Mouse (Mus musculus): ENCODE results near the gene Gdpd3.

Gene Gdpd3

DNA sequence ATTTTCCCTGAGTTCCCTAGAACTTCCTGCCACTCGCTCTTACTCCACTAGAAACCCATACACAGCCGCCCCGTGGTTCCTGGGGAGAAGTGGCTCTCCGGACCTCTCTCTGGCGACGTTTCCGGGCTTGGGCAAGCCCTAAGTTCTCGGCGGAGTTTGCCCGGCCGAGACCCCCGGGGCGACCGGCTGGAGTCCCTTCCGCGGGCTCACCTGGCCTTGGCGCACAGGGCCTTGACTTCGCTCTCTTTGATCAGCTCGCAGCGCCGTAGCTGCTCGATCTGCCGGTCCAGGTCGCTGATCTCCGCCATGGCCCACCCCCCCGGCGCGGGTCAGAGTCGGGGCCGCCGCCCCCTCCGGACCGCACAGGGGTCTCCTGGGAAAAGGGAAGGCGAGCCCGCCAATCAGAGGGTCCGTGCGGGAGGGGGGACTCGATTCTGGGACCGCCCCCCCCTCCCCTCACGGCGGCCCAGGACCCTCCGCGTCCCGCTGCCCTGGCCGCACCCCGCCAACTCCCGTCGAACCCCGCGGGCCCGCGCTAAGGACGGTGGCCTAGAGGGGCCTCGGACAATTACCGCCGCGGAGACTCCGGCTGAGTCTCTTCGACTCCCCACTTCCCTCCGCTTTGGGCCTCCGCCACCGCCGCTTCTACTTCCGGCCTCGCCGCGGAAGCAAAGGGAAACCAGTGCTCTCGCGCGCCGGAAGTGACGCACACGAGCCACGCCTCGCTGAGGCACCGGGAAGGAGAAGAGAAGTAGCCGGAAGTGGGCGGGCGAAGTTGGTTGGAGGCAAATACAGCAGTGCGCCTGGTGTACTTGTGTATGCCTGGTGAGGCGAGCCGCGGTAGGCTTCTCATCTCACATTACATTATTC lies 26.0 kb downstream of the Gdpd3 start, which contains the start of gene Ppp4c:
Ppp4c (minus strand) TSS at position 646 of the 870 bp plus-strand sequence.
- peak; percentile 97 for DNase-seq

DNA sequence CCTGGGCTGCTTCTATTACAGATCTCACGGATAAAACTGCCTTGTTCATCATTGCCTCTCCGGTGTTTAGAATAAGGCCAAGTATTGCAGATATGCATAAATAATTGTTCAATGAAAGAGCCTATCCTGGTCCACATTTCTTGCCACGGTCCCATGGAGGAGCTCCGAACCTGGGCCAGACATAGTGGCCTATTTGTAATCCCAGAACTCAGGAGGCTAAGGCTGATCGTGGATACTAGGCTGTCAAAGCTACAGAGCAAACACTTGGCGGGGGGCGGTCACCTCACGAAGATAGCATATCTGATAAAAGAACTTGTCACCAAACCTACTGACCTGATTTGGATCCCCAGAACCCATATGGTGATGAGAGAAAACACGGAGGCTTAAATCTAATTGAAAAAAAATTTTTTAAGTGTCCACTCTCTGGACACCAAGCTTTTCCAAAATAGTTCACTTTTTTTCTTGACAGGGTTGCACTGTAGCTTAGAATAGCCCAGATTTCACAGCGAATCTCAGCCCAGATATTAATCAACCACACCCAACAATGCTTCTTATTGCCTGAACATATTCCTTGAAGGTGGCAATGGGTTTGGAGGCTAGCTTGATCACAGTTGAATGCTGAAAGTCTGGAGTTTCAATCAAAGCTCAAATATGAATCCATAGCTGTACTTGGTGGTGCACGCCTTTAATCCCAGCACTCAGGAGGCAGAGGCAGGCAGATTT lies 26.7 kb downstream of the Gdpd3 start:
- DNase-seq = no peak

DNA sequence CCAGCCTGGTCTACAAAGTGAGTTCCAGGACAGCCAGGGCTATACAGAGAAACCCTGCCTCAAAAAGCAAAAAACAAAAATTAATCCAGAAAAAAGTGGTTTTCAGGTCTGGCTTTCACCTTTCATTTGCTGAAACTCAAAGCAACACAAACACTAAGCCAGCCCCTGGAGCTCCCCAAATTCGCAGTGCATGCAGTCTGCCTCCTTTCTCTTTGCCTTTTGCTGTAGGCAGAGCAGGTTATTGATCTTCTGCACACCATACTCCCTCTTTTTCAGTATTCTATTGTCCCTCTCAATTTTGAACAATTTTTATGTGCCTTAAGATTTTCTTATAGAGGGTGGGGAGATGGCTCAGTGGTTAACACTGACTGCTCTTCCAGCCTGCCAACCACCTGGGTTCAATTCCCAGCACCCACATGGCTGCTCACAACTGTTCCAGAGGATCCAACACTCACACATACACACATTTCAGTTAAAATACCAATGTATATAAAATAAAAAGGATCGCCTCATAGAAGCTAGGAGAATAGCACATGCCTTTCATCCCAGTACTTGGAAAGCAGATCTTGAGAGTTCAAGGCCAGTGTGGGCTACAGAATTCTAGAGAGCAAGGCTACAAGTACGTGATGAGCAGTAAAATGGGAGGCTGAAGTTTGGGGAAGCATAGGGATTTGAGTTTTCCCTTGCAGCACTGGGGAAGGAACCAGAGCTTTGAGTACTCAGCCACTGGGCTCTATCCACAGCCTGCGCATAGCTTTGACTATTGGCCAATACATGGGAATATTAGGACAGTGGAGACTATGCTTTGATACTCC lies 27.5 kb downstream of the Gdpd3 start:
- no peak for DNase-seq

DNA sequence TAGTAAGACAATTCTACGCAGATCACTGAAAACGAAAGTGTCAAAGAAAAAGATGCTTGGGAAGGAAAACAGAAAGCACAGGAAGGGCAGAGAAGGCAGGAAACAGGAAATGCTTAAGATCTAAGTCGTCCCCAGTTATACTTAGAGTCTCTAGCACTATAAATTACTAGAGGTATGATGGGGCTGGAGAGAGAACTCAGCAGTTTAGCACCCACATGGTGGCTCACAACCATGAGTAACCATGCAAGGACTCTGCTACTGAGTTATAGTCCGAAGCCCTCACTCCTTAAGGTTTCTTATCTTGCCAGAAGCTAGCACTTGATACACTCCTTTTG lies 28.1 kb downstream of the Gdpd3 start:
- no peak for DNase-seq

DNA sequence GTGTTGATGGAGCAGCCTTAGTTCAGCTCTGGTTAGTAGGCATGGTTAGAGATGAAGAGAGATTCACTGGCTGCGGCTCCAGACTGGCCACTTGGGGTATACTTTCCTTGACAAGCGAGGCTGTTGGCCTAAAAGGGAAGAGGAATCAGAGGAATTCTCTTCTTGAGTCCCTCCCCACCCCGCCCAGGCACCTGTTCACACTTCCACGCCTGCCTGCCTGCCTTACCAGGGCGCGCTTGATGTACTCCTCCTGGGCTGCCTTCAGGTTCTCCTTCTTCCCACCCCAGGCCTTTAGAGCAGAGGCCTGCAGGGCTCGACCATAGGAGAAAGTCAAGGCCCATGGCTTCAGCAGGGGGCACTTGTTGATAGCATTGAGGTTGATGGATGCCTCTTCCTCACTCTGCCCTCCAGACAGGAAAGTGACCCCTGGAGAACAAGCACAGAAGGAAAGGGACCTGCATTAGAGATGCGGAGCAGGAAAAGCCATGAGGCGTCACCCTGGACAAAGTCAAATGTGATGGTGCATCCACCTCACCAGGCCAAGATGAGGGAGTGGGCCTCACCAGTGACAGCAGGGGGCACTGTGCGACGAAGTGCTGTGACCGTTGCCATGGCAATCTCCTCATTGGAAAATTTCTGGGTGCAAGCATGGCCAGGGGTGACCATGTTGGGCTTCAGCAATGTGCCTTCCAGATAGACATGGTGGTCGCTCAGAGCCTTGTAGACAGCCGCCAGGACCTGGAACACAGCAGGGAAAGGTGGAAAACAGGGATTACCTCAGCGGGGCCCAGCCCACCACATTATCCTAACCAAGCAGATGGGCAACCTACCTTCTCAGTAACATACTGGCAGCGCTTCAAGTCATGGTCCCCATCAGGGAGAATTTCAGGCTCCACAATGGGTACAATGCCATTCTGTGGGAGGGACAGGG lies 29.5 kb downstream of the Gdpd3 start:
- DNase-seq = no peak

DNA sequence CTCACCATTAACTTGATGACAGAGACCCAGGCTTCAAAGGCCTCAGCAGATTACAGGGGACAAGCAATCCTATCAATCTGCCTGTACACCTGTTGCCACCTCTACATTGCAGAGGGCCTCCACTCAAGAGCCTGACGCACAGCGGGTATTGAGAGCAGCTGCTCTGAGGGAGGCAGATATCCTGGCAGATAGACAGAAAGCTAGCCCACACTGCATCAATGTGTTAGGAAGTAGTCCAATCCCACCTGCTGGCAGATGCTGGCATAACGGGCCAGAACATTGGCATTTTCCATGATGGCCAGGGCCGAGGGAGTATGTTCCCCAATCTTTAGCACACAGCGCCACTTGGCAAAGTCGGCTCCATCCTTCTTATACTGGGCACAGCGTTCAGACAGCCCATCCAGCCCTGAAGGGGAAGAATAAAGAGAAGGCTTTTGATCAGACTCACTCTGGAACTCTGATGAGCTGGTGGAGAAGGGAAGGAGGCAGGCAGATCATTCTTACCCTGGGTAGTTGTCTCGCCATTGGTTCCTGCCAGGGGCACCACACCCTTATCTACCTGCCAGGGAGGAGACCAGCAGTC lies 30.3 kb downstream of the Gdpd3 start:
- peak; percentile 62 to 66 for DNase-seq

DNA sequence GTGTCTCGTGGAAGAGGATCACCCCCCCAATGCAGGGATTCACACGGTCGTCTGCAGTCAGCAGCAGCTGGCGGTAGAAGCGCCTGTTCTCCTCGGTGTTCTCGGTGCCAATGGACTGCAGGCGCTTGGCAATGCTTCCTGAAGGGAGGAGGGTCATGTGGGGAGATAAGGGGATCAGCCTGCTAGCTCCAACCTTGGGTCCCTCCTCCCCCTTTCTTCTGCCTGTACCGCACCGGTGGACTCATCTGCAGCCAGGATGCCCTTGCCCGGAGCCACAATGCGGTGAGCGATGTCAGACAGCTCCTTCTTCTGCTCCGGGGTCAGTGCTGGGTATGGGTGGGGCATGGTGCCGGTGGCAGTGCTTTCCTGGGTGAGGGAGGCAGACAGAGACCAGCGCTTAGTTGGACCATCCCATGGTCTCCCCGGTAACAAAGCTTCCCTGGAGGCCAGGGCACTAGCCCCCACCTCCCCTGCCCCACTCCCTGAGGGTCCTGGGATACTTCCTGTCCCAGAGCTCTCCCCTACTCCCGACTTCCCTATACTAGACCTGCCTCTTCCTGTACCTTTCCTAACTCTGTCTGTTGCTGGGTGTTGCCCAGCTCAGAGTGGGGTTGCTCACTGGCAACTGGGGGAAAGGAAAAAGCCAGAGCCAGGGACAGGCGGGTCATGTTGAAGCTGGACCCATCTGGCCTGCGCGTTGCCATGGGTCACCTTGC lies 31.4 kb downstream of the Gdpd3 start, which contains the start of gene Fam57b:
Fam57b (plus strand) TSS at position 258 of the 716 bp plus-strand sequence.
- no peak for DNase-seq

DNA sequence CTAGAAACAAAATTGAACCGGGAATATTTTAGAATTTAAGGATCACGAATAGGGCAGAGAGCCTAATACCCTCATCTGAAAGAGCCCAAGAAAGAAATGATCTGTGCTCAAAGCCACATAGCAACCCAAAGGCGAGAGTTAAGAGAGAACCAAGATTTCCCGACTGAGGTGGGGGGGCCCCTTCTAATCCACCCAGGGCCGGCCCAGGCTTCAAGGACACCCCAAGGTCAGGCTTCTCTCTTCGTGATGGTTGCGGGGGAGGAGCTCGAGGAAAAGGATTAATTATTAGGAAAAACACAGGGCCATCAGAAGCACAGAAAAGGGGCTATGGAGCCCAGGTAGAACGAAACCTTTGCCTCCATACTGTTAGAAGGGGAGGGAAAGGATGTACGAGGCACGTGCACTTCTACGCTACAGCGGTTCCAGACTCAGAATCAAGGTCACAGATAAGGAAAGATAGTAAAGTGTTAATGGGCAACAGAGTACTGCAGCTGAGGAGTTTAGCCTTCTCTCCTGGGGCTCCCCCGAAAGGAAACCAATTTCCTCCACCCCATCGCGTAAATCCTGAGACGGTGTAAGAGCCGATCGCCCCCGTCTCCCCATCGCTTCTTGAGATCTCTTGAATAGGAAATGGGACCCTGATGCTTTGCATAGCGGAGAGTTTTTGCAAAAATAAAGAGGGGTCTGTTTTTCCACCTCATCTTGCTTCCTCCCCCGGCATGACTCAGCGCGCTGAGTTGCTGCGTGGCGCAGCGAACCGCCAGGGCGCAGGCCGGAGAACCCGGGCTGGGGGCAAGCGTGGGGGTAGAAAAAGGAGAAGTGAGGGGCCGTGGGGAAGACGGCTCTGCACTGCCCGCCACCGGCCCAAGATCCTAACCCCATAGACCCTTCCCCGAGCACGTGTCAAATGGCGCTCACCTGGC lies 32.3 kb downstream of the Gdpd3 start:
- peak in 1 of 2 experiments; percentile 72 for DNase-seq

DNA sequence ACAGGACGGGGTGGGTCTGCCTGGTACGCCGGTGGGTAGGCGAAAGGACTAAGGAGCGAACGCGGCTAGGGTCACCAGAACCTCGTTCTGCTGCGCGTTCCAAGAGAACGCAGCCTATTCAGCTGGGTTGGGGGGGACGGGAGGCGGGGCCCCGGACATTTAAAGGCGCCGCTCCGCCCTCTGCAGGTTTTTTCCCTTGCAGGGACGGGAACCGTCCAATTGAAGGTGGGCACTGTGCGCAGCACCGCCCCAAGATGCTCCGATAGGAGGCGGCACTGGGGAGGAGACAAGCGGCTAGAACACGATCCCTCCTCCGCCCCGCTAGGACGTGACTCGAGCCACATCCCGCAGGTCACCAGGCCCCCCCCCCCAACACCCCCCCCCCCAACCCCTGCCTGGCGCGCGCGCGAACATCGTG lies 32.9 kb downstream of the Gdpd3 start:
- DNase-seq = peak; percentile 92 to 94

DNA sequence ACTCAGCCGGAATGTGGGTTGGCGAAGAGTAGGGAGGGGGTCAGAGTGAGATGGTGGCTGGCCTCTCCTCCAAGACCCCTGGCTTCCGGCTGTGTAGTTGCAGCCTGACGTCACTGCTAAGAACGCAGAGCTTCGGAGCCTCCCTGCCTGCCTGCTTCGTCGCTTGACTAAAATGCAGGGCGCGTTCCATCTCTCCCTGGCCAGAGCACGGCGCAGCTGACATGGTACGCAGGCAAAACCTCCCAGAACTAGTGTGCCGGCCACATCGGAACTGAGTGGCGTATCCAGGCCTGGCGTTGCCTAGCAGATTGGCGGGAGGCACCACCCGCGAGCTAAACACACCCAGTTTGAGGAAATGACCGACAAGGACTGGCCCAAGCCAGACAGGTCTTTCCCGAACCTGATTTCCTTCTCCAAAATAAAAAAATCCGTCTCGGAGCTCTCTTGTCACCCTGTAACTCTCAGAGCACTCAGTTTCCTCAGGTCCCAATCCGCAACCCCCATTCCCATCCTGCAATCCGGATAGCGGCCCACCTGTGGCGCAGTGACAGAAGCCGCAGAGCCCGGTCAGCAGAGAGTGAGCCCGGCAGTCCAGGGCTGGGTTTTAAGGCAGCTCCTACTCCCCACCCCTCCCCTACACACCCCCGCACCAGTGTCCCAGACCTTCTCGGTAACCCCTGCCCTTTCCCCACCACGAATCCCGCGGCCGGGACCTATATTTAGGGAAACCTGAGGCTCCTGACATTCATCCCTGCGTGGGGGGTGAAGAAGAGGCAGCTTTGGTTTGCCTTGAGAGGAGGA lies 33.5 kb downstream of the Gdpd3 start:
- no peak for DNase-seq

DNA sequence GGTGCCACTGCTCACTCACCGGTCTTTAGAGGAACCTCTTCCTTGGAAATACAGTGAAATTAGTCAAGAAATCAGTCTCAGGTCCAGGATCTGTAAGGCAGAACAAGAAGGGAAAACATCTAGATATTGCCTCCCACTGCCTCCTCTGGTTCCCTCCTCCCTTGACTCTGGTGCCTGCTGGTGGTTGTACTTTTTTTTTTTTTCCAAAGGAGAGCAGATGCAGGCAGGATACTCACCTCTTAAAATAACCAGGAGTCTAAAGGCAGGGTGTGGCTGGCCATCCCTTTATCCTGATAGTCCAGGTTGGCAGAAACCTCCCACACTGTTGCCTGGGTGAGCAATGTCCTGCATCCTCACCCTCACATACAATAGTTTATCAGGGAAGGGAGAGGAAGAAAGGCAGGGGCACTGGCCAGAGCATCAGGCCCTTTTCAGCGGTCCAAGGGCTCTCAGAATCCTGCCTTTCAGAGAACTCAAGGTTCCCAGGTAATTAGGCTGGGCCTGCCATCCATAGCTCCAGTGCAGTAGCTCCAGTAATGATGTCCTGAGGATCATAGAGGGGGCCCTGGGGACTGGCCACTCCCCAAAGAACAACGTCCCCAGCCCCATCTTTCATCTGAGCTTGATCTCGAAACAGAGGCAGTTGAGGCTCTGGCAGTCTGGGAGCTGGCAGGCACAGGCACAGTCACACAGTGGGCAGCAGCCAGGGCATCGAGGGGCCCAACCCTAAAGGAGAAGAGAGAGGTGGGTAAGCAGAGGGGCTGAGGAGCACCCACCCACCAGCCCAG lies 34.3 kb downstream of the Gdpd3 start:
- DNase-seq = no peak

DNA sequence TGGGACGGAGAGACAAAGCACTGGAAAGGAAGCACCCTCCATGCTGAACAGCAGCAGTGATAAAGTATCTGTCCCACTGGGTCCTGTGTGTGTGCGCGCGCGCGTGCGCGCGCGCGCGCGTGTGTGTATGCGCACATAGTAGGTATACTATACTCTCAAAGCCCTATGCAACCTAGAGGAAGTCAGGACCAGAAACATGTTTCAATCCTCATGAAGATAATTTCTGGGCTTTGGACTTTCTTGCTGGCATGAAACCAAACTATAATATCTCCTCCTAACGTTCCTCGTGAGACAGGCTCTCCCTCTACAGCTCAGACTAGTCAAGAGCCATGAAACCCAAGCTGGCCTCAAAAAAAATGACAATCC lies 34.9 kb downstream of the Gdpd3 start:
- no peak for DNase-seq

DNA sequence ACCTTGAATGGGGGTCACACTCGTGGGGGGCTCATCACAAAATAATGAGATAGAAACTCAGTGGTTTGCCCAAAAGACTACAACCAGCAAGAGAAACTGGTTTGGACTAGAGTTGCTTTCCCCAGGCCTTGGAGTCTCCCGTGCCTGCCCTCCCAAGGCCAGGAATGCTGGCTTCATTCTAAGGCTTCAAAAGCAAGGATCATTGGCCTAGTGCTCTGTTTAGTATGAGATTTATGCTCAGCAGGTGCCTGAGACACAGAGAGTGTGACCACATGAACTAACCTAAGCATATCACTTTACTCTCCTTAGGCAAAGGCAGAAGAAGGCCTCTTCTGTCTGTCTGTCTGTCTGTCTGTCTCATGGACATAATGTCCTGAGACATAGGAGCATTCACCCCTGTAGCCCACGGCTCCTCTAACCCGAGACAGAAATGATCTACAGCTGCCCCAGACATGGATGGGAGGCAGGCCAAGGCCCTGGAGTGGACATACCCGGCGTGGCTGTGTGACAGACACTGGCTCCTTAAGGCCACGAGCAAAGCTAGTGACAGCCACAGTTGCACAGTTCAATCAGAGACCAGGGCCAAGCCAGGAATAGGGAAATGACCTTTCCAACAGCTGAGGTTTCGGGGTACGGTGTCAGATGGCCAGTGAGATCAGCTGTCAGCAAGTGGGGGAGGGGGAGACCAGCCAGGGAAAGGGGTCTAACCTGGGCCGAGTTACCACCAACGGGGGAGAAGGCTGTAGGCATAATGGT lies 36.2 kb downstream of the Gdpd3 start:
- no peak for DNase-seq

DNA sequence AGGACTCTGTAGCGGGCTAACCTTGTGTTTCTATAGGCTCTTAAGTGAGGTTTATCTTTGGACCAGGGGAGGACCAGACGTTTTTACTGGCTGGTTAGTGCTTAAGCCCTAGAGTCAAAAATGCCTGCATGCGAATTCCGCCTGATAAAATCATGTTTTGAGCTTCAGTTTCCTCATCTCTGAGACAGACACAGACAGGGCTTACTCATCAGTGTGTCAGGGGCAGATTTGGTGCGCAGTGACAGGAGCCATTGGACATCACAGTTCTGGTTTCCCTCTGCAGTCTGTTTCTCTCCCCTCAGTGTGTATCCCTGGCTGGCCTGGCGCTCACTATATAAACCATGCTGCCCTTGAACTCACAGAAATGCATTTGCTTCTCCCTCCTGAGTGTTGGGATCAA lies 37.0 kb downstream of the Gdpd3 start:
- DNase-seq = no peak

DNA sequence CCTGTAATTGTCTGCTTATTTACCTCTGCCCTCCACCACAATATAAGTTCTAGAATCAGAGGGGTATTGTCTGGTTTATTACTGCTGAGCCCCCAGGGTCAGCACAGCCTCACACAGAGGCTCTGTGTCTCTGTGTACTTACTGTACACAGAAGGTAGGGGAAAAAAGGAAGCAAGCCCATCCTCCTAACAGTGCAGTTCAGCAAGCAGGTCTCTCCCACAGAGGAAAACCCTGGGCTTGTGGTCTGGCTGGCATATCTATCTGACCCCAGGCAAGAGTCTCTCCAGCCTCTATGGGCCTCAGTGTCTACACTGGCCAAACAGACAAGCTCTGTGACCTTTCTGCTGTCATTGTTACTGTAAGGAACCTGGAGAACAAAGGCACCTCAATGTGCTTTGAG lies 37.6 kb downstream of the Gdpd3 start:
- DNase-seq = no peak

DNA sequence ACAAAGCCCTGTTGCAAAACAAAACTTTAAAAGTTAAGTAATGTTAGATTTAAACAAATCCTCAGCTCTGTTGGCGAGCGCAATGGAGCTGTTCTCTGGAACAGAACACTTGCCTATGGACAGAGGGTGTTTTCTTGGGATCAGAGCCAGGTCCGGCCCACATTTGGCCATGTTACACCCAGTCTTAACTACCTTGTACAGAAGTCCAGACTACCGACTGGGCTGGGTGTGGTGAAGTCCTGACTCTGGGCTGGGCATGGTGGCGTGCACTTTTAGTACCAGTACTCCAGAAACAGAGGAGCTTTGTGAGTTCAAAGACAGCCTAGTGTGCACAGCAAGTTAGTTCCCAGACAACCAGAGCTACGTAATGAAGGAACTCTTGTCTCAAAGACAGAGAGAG lies 40.8 kb downstream of the Gdpd3 start:
- DNase-seq = no peak

DNA sequence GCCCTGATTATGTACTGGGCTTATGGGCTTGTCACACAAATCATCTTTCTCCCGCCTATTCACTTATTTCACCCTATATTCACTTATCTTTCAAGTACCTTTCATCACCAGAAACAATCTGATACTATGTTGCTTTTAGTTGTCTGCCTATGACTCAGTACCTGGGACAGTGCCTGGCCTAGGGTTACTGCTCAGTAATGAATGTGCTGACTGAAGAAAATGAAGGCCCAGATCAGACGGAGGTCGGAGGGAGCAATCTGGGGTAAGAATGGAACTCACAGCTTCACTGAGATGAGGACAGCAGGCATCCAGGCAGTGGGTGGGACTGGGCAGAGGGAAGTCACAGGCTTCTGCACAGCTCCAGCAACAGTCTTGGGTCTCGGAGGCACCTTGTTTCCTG lies 41.3 kb downstream of the Gdpd3 start:
- DNase-seq = no peak
